Mouse (Mus musculus) megakaryocyte-erythroid progenitor cell, adult 5 weeks (primary cell): ENCODE results near the gene Map6. TPM values are rescaled to one million over a fixed set of nuclear protein-coding genes. Genes with fewer than 3 reads are reported as not detected.

Source experiments
- polyA plus RNA-seq: library from polyadenylated mRNA; stranded (reverse); fragments of >175 nt; gene quantifications from 2 replicates; pipeline ENCODE4 v1.2.3, GENCODE M21; 2012

Map6 gene
- 0.07 and 0.21 TPM in 2 replicates for polyA plus RNA-seq

DNA sequence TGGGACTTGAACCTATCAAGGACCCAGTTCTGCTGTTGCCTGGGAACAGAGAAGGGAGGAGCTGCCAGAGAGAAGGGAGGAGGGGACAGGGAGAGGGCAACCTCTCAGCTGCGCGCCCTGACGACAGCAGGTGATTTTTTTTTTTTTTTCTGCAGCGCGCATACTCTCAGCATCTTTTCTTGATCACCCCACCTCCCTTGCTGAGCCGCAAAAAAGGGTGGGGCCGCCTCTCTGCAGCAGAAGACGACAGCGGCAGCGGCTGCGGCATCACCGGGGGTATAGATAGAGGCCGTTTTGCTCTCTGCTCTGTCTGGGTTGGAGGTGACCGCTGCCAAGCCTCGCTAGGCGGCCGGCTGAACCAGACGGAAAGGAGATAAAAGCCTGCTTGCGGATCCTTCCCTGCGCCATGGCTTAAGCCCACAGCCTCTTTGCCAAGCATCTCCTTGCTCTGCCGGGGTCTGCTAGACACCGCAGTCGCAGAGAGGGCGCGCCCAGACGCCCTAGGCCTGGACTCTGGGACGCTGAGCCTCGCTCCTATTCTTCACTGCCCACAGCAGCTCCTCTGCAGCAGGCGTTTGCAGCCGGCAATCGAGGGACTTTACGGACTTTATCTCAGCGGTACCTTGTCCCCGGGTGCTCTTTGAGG lies at the start of gene Map6:
Gene Map6, plus strand, starts transcription at position 197 of the 646 bp plus-strand sequence.

DNA sequence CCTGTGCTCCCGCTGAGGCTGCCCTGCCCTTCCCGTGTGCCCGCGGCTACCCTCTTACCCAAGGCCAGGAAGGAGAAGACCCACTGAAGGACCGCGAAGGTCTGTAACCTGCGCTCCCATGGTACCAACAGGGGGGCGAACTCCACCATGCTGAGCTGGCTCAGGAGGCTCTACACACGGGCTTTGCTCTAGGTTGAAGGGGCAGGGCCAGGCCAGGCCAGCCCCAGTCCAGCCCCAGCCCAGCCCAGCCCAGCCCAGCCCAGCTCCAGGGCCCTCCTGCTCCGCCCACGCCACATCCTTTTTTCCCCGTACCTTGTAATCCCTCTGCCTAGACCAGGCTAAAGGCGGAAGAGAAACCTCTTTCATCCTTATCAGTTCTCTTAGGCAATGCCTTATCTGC lies 28.8 kb upstream of the Map6 start, which contains the start of gene Mogat2:
Gene Mogat2, minus strand, starts transcription at position 203 of the 400 bp plus-strand sequence.

DNA sequence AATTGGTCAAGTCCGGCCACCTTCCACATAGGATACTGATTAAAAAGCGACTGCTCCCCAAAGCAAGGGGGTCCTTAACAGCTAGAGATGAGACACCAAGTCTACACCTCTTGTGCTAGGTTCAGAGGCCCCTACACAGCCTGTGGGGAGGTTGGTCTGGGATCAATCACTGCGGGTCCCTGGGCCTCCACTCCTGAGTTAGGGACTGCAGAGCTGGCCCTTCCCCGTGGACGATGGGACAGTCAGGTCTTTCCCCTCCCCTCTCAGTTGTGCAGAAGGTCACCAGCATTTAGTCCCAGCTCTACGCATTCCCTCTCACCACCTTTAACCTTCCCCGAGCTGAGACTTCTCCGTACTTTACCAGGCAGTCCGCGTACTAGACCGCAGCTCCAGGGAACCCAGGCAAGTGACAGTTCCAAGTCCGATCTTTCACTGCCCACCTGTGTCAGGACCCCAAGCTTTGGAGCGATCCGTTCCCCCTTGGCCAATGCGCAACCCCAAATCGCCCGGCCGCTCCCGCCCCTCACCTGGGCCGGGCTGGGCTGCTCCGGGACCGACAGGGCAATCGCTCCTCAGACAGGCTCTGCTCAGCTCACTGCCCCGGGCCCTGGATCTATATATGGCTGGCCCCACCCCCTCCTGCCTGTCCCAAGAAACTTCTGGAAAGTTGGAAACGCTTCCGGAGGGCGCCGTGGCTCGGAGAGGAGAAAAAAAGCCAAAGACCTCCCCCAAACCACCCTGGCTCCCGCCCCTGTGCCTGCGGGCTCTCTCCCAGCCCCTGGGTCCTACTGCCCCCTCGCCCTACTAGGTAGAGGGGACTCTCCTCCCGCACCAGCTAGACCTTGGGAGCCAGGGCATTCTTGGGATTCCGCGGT lies 85.5 kb downstream of the Map6 start, which contains the start of gene Serpinh1:
Gene Serpinh1, minus strand, starts transcription at position 714 of the 875 bp plus-strand sequence.

DNA sequence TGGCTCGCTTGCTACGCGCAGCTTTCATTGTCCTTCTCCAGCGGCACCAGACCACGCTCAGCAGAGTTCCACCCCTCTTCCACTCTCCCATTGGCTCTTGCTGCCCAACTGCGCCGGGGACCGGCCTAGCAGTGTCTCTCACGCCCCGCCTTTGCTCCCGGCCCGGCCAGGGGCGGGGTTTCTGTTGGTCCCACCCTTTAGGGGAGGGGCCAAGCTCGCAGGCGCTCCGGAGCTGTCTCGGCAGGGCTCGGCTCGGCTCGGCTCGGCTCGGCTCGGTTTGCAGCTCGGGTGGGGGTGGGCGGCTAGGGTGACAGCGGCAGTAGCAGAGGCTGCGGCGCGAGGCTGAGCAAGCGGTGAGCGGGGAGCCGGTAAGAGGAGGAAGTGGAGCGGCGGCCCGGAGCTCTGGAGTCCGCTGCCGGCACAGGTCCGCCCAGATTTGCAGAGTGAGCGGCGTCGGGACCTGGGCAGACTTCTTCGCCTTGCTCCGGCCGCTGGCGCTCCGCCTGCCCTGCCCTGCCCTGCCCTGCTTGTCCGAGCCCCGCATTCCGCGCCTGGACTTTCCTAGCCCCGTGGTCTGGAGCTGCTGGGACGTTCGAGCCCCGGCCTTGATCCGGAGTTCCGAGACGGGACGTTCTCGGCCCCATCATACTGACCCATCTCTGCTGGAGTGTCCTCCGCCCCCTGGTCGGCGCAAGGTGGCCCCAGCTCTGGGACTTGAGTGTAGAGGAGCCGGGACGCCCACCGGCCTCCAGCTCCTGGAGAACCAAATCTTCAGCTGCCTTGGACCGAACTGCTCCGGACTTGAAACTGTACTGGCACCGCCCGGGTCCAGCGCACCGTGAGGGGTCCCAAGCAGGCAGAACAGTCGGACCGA lies 114.2 kb downstream of the Map6 start, which contains the start of gene Gdpd5:
Gene Gdpd5, plus strand, starts transcription at position 201 of the 874 bp plus-strand sequence.

Other genes with a start within 250 kb of the Map6 start
- gene Uvrag, start 126.3 kb upstream of the Map6 start, polyA plus RNA-seq = 39.3 and 41.7 TPM in 2 replicates
- gene Dgat2, start 84.7 kb upstream of the Map6 start, polyA plus RNA-seq = 7.6 and 15.1 TPM in 2 replicates
- gene Mogat2, start 28.8 kb upstream of the Map6 start, polyA plus RNA-seq = 2.3 and 3.2 TPM in 2 replicates
- gene Serpinh1, start 85.8 kb downstream of the Map6 start, polyA plus RNA-seq = 0.57 and 0.70 TPM in 2 replicates
- 1.8 and 2.2 TPM in 2 replicates for gene Gdpd5, start 114.0 kb downstream of the Map6 start, polyA plus RNA-seq
- gene Klhl35, start 198.6 kb downstream of the Map6 start, polyA plus RNA-seq = 0.68 and 0.99 TPM in 2 replicates
- 479 and 484 TPM in 2 replicates for gene Rps3, start 216.3 kb downstream of the Map6 start, polyA plus RNA-seq